Mouse (Mus musculus) hindbrain, embryonic 10.5 days (tissue): ENCODE measurements around the gene Ccdc34. TPM values are rescaled to one million over a fixed set of nuclear protein-coding genes. Genes with fewer than 3 reads are reported as not detected.

ENCODE experiments used
- DNase-seq: peaks from one replicate; pipeline ENCODE4 v3.0.0-alpha.2; 2017; ENCODE audit warnings: low spot score
- H3K27ac ChIP-seq: fragments of 300-500 bp; sonication (generic); 2 replicates; pipeline ENCODE4 v1.5.1; 2016; ENCODE audit warnings: mild to moderate bottlenecking, moderate library complexity
- H3K27me3 ChIP-seq: fragments of 300-500 bp; sonication (generic); 2 replicates; pipeline ENCODE4 v1.6.1; 2016; ENCODE audit warnings: mild to moderate bottlenecking; ENCODE audit not compliant: poor library complexity, insufficient read depth, severe bottlenecking
- H3K36me3 ChIP-seq: fragments of 300-500 bp; sonication (generic); 2 replicates; pipeline ENCODE4 v1.6.1; 2016; ENCODE audit warnings: mild to moderate bottlenecking, moderate library complexity
- H3K4me1 ChIP-seq: fragments of 300-500 bp; sonication (generic); replicated peaks from 2 replicates; pipeline ENCODE4 v1.6.1; 2016; ENCODE audit warnings: mild to moderate bottlenecking
- H3K4me3 ChIP-seq: fragments of 300-500 bp; sonication (generic); 2 replicates; pipeline ENCODE4 v1.5.1; 2016; ENCODE audit warnings: mild to moderate bottlenecking, moderate library complexity
- H3K9me3 ChIP-seq: fragments of 300-500 bp; sonication (generic); 2 replicates; pipeline ENCODE4 v1.6.1; 2016; ENCODE audit warnings: mild to moderate bottlenecking, moderate library complexity
- WGBS: fragments of 180-500 bp; shearing (Covaris S2); methylation state at CpG from one replicate; pipeline ENCODE4 v1.1.7; 2016; 5-methylcytosine and 5-hydroxymethylcytosine counted together
- polyA plus RNA-seq: library from polyadenylated mRNA; unstranded; fragments of >200 nt; fragmentation: Nextera tagmentation; extraction: Ambion mirVana; gene quantifications from 2 replicates; pipeline ENCODE4 v1.2.1, GENCODE M21; 2016

Gene Ccdc34
- polyA plus RNA-seq, 1 experiment from 2014 or later = 41.2 TPM

- Histone ChIP-seq H3K27me3 (peaks cover 6% of the 10 kb centered on the region; the same call in 1 of the 2 replicates), H3K27ac (peak overlapping the region; percentile 76), H3K4me1 (peaks cover 24% of the 10 kb centered on the region), H3K4me3 (peak overlapping the region; percentile 26; the same call in 1 of the 2 replicates), H3K9me3 (no peaks in the 10 kb centered on the region), H3K36me3 (no peaks in the 10 kb centered on the region)
- peak; percentile 51 for DNase-seq
- WGBS = 31% methylated on average over 15 of the region's 15 CpGs
These were observed 174.5 kb downstream of the Ccdc34 start for GRCm38 (mm10) chr2:110191965-110192701.

- Histone ChIP-seq H3K27ac (peak overlapping the region; percentile 76), H3K9me3 (no peaks in the 10 kb centered on the region), H3K36me3 (no peaks in the 10 kb centered on the region), H3K27me3 (peaks cover 6% of the 10 kb centered on the region; the same call in 1 of the 2 replicates), H3K4me1 (peaks cover 24% of the 10 kb centered on the region), H3K4me3 (peak overlapping the region; percentile 26; the same call in 1 of the 2 replicates)
- DNase-seq = no peak
- WGBS = 51% methylated on average over 3 of the region's 3 CpGs
These were observed 175.2 kb downstream of the Ccdc34 start for GRCm38 (mm10) chr2:110192702-110193312.

- H3K27ac ChIP-seq = no peak overlapping the region
These were observed 178.9 kb downstream of the Ccdc34 start for GRCm38 (mm10) chr2:110196551-110196950.

DNA sequence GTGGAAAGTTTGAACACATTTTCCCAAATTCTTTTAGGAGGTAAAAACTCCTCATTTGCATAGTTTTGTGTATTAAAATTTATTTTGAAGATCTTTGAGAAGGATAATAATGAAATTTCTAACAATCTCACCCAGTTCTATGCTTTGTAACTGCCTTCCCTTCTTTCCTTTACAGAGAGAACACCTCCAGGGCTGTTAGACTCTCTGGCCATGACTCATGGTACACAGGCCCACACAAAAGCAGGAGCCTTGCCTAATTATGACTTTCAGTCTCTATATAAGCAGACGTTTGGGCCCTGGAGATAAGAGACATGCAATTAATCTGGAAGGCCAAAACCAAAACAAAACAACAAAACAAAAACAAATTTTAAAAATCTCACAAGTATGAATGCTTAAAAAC lies 182.0 kb downstream of the Ccdc34 start:
- no peak overlapping the region for H3K4me3 ChIP-seq
- H3K9me3 ChIP-seq = no peaks in the 10 kb centered on the region
- WGBS = 59% methylated on average over 1 of the region's 1 CpGs
- H3K36me3 ChIP-seq = no peaks in the 10 kb centered on the region
- H3K27ac ChIP-seq = no peak overlapping the region
- no peak for DNase-seq
- H3K27me3 ChIP-seq = 0 out of 2 replicates have a peak, but pooled peaks cover 3% of the 10 kb centered on the region
- peaks cover 3% of the 10 kb centered on the region; the same call in 1 of the 2 replicates for H3K4me1 ChIP-seq

More at GRCm38 (mm10) chr2:110196551-110196950, 178.9 kb downstream of the Ccdc34 start:
- Histone ChIP-seq H3K9me3 (no peaks in the 10 kb centered on the region), H3K36me3 (no peaks in the 10 kb centered on the region), H3K27me3 (peaks cover 2% of the 10 kb centered on the region; the same call in 1 of the 2 replicates), H3K4me3 (no peak overlapping the region), H3K4me1 (peaks cover 18% of the 10 kb centered on the region)
- WGBS = 87% methylated on average over 2 of the region's 2 CpGs
- no peak for DNase-seq

DNA sequence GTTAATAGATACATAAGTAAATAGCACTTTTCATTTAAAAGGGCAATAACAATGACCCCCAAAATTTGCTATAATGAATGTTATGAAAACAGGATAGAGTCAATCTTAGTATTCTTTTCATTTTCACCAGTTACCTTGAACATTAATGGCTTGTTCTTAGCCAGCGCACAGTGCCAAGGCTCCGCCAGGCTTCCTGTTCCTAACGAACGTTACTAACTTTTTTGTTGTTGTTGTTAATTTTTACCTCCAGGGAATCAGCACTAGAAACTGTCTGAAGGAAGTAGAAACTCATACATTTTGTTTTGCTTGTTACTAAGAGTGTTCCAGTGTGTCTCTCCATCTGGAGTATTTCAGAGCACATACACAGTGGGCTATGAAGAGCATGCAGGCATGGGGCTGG lies 184.2 kb downstream of the Ccdc34 start:
- 89% methylated on average over 4 of the region's 4 CpGs for WGBS

GRCm38 (mm10) chr2:110202716-110203497 lies 185.3 kb downstream of the Ccdc34 start:
- Histone ChIP-seq H3K36me3 (no peaks in the 10 kb centered on the region), H3K27ac (0 out of 2 replicates have a peak overlapping the region, but pooled peaks have one; percentile 23), H3K27me3 (0 out of 2 replicates have a peak, but pooled peaks cover 3% of the 10 kb centered on the region), H3K4me1 (peaks cover 6% of the 10 kb centered on the region; the same call in 1 of the 2 replicates), H3K9me3 (no peaks in the 10 kb centered on the region), H3K4me3 (no peak overlapping the region)
- 62% methylated on average over 13 of the region's 13 CpGs for WGBS
- DNase-seq = no peak

More for the DNA sequence above, 184.2 kb downstream of the Ccdc34 start:
- no peaks in the 10 kb centered on the region for H3K9me3 ChIP-seq
- no peak for DNase-seq
- no peak overlapping the region for H3K27ac ChIP-seq
- H3K36me3 ChIP-seq = no peaks in the 10 kb centered on the region
- no peak overlapping the region for H3K4me3 ChIP-seq
- H3K27me3 ChIP-seq = 0 out of 2 replicates have a peak, but pooled peaks cover 3% of the 10 kb centered on the region
- H3K4me1 ChIP-seq = peaks cover 6% of the 10 kb centered on the region; the same call in 1 of the 2 replicates

DNA sequence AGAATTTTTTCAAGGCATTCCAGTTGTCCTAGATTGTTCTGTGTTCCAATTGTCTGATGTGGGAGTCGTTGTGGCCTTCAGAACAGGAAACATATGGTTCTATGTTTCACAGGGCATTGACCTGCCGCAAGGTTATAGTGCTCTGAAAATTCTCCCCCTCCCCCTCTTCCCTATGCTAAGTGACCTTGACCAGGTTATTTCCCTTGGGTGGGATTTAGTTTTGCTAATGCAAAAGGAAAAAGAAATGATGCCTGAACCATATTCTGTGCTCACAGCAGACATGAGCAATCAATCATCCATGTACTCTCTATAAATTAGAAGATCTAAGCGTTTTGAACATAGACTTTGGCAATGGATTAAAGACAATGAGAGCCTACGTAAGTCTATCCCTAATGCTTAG lies 186.6 kb downstream of the Ccdc34 start:
- no peak overlapping the region for H3K4me3 ChIP-seq
- no peak for DNase-seq
- 74% methylated on average over 4 of the region's 4 CpGs for WGBS
- 0 out of 2 replicates have a peak, but pooled peaks cover 3% of the 10 kb centered on the region for H3K27me3 ChIP-seq
- H3K9me3 ChIP-seq = no peaks in the 10 kb centered on the region
- H3K27ac ChIP-seq = no peak overlapping the region
- no peaks in the 10 kb centered on the region for H3K36me3 ChIP-seq
- peaks cover 6% of the 10 kb centered on the region; the same call in 1 of the 2 replicates for H3K4me1 ChIP-seq

- H3K4me1 ChIP-seq = peaks cover 6% of the 10 kb centered on the region; the same call in 1 of the 2 replicates
- H3K27me3 ChIP-seq = 0 out of 2 replicates have a peak, but pooled peaks cover 3% of the 10 kb centered on the region
- no peak overlapping the region for H3K27ac ChIP-seq
- no peak overlapping the region for H3K4me3 ChIP-seq
- WGBS = 15% methylated on average over 14 of the region's 14 CpGs
- DNase-seq = peak; percentile 72
- no peaks in the 10 kb centered on the region for H3K36me3 ChIP-seq
- H3K9me3 ChIP-seq = no peaks in the 10 kb centered on the region
These were observed 187.2 kb downstream of the Ccdc34 start for GRCm38 (mm10) chr2:110204705-110205318.

GRCm38 (mm10) chr2:110210508-110211496 lies 193.2 kb downstream of the Ccdc34 start:
- no peak for DNase-seq
- Histone ChIP-seq H3K36me3 (no peaks in the 10 kb centered on the region), H3K27ac (no peak overlapping the region), H3K9me3 (no peaks in the 10 kb centered on the region), H3K4me1 (no peaks in the 10 kb centered on the region), H3K27me3 (no peaks in the 10 kb centered on the region), H3K4me3 (no peak overlapping the region)
- 89% methylated on average over 8 of the region's 8 CpGs for WGBS

GRCm38 (mm10) chr2:110214278-110214677 lies 196.7 kb downstream of the Ccdc34 start:
- WGBS = 86% methylated on average over 4 of the region's 4 CpGs

GRCm38 (mm10) chr2:110214991-110215684 lies 197.5 kb downstream of the Ccdc34 start:
- WGBS = 75% methylated on average over 9 of the region's 9 CpGs
- no peak overlapping the region for H3K4me3 ChIP-seq
- no peak for DNase-seq
- H3K27me3 ChIP-seq = no peaks in the 10 kb centered on the region
- H3K36me3 ChIP-seq = no peaks in the 10 kb centered on the region
- no peaks in the 10 kb centered on the region for H3K9me3 ChIP-seq
- H3K27ac ChIP-seq = no peak overlapping the region
- no peaks in the 10 kb centered on the region for H3K4me1 ChIP-seq

More at GRCm38 (mm10) chr2:110214278-110214677, 196.7 kb downstream of the Ccdc34 start:
- no peaks in the 10 kb centered on the region for H3K36me3 ChIP-seq
- H3K27ac ChIP-seq = no peak overlapping the region
- DNase-seq = no peak
- H3K4me1 ChIP-seq = no peaks in the 10 kb centered on the region
- no peaks in the 10 kb centered on the region for H3K9me3 ChIP-seq
- H3K4me3 ChIP-seq = no peak overlapping the region
- no peaks in the 10 kb centered on the region for H3K27me3 ChIP-seq
